Mouse (Mus musculus) erythroblast, adult 5-6 weeks (primary cell): Measurements from ENCODE around the gene Ccl26. TPM values are rescaled to one million over a fixed set of nuclear protein-coding genes. Genes with fewer than 3 reads are reported as not detected.
"Not testable (repeated sequence)": the region's sequence is repeated elsewhere in the genome, so short reads cannot be mapped to it uniquely, and the experiment has no call there.

Experiments used
- ATAC-seq: replicated peaks from 2 replicates; pipeline ENCODE4 v1.8.0; 2016; ENCODE audit warnings: moderate number of reproducible peaks, mild to moderate bottlenecking, moderate TSS enrichment, inconsistent platforms; ENCODE audit not compliant: poor library complexity, low FRiP score, severe bottlenecking
- total RNA-seq, 2 experiments: library from RNA; stranded (forward) in 1 of 2; stranded (reverse) in 1 of 2; fragments of 150-400 nt in 1 of 2; fragments of 200-764, 138-1000 nt in 1 of 2; gene quantifications; 2 replicates each; pipeline versions ENCODE4 v1.2.3 to v1.2.4; 2015 to 2017; ENCODE audit warnings: low replicate concordance in 2 of 2

Ccl26 gene
- total RNA-seq (2015; ENCODE audit: low replicate concordance), result not detected in 2 replicates
- not detected in 2 replicates for total RNA-seq (2017; ENCODE audit: low replicate concordance)

DNA sequence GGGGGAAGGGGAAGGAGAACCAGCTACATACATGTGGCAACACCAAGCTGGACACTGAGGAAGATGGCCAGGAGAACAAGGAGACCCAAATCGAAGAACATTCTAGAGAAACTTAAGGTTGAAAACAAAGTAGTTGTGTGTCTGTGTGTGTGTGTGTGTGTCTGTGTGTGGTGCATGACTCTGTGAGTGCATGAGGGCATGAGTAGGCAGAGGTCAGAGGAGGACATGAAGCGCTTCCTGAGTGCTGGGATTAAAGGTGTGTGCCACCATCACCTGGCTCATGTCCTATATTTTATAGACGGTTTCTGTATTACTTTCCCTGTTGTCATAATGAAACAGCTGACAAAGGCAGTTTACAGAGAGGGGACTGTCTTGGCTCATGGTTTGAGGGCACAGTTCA, at the start of gene Ccl26:
Ccl26 (minus strand) TSS at position 101 of the 400 bp plus-strand sequence.
- ATAC-seq, result no peak

DNA sequence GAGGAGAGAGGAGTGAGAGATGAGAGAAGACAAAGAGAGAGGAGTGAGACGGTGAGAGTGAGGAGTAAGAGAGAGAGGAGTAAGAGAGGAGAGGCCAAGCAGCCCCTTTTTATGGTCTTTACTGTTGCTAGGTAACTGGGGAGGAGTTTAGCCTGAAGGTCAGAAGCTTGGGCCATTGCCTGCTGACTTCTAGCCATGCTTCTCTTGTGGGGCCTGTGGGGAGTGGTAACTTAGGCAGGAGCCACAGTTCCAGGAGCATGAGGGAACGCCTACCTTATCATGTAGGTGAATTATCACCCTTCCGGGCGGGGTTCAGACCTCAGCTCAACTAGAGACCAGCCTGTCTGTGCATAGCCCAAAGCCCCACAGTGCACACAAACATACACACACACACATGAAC, 46.4 kb upstream of the Ccl26 start:
- ATAC-seq, result no peak

- ATAC-seq, result no peak
Observed at GRCm38 (mm10) chr5:135607581-135607980, 44.2 kb upstream of the Ccl26 start.

- ATAC-seq, result not testable (repeated sequence)
Observed at GRCm38 (mm10) chr5:135606717-135607116, 43.3 kb upstream of the Ccl26 start.

- not testable (repeated sequence) for ATAC-seq
Observed at GRCm38 (mm10) chr5:135604643-135605042, 41.3 kb upstream of the Ccl26 start.

DNA sequence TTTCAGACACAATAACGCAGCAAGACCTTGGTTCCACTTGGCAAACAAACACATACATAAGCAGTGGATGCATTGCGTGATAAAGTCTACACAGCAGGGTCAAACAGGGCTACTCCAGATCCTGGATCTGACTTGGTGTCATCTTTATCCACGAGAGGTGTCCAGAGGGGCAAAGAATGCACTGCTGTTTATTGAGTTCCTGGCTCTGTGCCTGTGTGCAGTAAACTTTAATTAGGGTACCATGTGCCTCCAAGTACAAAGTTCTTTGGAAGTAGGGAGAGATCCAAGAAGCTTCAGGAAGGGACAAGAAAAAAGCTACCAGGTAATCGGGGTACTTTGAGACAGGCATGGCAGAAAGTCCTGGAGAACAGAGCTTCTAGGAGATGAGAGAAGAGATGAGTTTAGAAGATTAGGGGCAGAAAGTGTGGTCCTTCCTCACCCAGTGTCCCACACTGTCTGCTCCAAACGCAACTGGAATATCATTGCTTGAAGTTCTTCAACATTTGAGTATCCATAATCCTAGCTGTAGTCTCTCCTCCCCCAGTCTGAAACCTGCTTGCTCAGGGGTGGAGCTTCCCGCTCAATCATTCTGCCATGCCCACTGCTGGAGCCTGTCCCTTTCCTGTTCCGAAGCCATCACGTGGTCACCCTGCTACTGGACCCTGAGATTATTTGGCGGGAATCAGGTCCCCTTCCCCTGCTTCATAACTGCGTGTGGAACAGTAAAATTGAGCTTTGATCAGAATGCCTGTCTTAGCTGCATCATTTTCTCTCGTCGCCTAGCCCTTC, 26.8 kb upstream of the Ccl26 start:
- ATAC-seq, result no peak

GRCm38 (mm10) chr5:135587764-135588163, 24.4 kb upstream of the Ccl26 start:
- no peak for ATAC-seq

GRCm38 (mm10) chr5:135585691-135586090, 22.3 kb upstream of the Ccl26 start:
- ATAC-seq, result no peak

- ATAC-seq, result no peak
Observed at GRCm38 (mm10) chr5:135582330-135582729, 19.0 kb upstream of the Ccl26 start.

DNA sequence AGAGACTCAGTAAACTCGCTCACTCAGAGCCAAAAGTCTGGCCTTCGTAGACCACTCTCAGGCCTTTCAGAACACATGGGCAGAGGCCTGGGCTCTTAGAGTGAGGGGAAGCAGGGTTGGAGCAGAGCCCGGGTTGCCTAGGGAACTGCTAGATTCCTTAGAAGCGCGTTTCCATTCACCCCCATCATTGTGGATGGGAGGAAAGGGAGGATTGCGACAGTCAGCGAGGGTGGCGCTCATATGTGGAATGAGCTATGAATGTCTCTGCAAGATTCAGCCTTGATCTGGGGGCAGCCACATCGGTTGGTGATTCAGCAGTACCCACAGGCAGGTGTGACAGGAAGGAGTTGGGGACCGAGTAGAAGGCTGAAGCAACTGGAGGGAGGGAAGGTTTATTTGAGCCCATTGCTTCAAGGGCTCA, 16.0 kb upstream of the Ccl26 start:
- no peak for ATAC-seq

GRCm38 (mm10) chr5:135576055-135576454, 12.7 kb upstream of the Ccl26 start:
- ATAC-seq, result no peak

DNA sequence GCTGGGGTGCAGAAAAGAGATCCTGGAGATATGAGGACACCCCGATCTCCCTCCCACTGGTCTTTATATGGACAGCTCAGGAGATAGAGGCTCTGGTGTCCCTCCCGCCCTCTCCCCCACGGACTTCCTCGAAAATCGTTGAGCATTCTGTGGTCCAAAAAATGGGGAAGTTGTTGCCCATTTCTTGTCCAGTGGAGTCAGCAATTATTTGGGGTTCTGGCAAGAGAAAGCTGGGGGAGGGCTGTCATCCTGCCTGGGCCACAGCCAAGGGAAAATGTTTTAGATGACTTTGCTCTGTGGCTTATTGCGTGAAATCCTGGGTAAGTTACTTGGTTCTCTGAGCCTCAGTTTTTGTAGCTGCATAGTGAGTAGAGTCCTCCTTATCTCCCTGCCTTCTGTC, 9.6 kb upstream of the Ccl26 start, which contains the start of gene Ccl24:
Ccl24 (minus strand) TSS at position 44 of the 400 bp plus-strand sequence.
- ATAC-seq, result no peak

DNA sequence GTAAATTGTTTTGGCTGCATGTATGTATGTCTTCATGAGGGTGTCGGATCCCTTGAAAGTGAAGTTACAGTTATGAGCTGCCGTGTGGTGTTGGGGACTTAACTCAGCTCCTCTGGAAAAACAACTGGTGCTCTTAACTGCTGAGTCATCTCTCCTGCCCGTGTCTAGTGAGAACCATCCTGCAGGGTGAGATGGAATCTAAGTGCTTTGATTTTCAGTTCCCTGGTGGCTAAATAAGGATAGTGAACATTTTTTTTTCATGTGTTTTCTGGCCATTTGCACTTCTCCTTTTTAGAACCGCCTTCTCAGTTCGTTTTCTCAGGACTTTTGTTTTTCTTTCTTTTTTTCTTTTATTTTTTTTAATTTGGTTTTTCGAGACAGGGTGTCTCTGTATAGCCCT, 5.3 kb upstream of the Ccl26 start:
- ATAC-seq, result no peak

GRCm38 (mm10) chr5:135567556-135568265, 4.3 kb upstream of the Ccl26 start:
- ATAC-seq, result no peak

DNA sequence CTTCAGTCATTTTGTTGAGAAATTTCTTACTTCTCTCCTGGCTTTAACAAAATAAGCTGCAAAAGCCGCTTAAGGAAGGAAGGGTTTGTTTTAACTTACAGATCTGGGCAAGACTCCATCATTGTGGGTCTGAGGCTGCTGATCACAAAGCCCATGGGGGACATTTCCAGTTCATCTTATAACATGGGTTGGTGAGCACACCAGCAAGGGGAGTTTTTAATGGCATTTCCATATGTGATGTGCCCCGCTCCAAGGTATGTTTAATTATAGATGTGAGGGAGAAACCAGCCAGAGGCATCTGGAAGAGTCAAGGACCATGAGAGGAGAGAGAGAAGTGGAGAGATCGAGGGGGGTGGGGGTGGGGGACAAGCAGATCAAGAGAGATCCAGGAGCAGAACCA, 5.7 kb downstream of the Ccl26 start:
- no peak for ATAC-seq

DNA sequence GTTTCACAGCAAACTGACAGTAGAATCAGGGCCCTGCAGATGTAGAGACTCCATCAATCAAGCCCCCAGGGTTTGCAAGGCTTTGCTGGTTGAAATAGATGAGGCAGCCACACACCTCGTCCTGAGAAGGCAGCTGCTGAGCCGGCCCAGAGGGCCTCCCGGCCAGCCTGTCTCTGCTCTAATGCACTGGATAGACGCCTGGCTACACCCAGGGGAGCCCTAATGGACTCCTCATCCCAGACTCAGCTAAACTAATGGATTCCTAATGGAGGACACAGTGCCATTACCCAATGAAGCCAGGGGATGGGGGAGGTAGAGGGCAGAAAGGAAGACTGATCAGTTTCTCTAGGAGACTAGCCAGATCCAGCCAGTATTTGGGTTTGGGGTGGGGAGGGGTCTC, 6.3 kb downstream of the Ccl26 start:
- ATAC-seq, result no peak

GRCm38 (mm10) chr5:135556259-135556658, 7.1 kb downstream of the Ccl26 start:
- no peak for ATAC-seq

GRCm38 (mm10) chr5:135551591-135551990, 11.8 kb downstream of the Ccl26 start:
- ATAC-seq, result no peak

DNA sequence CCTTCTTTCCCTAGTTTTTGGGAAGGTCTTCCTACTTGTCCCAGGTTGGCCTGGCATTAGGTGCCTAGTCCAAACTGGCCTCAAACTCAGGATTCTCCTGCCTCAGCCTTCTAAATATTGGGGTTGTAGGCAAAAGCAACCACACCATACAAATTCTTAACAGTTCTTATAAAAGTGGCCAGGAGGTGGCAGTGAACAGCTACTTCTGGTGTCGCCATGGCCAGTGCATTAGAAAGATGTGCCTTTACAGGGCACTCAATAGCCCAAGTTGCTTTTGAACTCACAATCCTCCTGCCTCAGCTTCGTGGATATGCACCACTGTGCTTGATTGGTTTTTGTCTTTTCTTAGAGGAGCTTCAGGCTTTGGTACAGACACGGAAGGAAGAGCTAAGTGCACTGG, 12.5 kb downstream of the Ccl26 start:
- no peak for ATAC-seq

GRCm38 (mm10) chr5:135547990-135548389, 15.4 kb downstream of the Ccl26 start:
- ATAC-seq, result no peak
